Mouse (Mus musculus) hindbrain, embryonic 16.5 days (tissue): ENCODE data around the gene Loxl1. TPM values are rescaled to one million over a fixed set of nuclear protein-coding genes. Genes with fewer than 3 reads are reported as not detected.

Source experiments
- ATAC-seq: fragments of 200-750 bp; cut with Nextera tagmentation; 2 replicates; pipeline ENCODE4 v1.8.0; 2017; ENCODE audit warnings: moderate TSS enrichment, moderate library complexity
- H3K27ac ChIP-seq: fragments of 300-500 bp; sonication (generic); 2 replicates; pipeline ENCODE4 v1.5.1; 2014; ENCODE audit warnings: low read depth, mild to moderate bottlenecking, control low read depth, low read length, moderate library complexity
- H3K27me3 ChIP-seq: fragments of 300-500 bp; sonication (generic); replicated peaks from 2 replicates; pipeline ENCODE4 v1.6.1; 2014; ENCODE audit warnings: low read length; ENCODE audit not compliant: control insufficient read depth, insufficient read depth
- H3K36me3 ChIP-seq: fragments of 300-500 bp; sonication (generic); 2 replicates; pipeline ENCODE4 v1.6.1; 2014; ENCODE audit warnings: mild to moderate bottlenecking, low read length, moderate library complexity, mixed read lengths; ENCODE audit not compliant: control insufficient read depth, insufficient read depth
- H3K4me1 ChIP-seq: fragments of 300-500 bp; sonication (generic); 2 replicates; pipeline ENCODE4 v1.6.1; 2014; ENCODE audit warnings: low read depth, low read length; ENCODE audit not compliant: control insufficient read depth, insufficient read depth
- H3K4me2 ChIP-seq: fragments of 300-500 bp; sonication (generic); 2 replicates; pipeline ENCODE4 v1.6.1; 2014; ENCODE audit warnings: mild to moderate bottlenecking, low read length, control low read depth, moderate library complexity
- H3K4me3 ChIP-seq: fragments of 300-500 bp; sonication (generic); 2 replicates; pipeline ENCODE4 v1.5.1; 2014; ENCODE audit warnings: mild to moderate bottlenecking, low read length, control low read depth, moderate library complexity
- H3K9ac ChIP-seq: fragments of 300-500 bp; sonication (generic); 2 replicates; pipeline ENCODE4 v1.6.1; 2014; ENCODE audit warnings: low read depth, mild to moderate bottlenecking, control low read depth, low read length, moderate library complexity
- H3K9me3 ChIP-seq: fragments of 300-500 bp; sonication (generic); 2 replicates; pipeline ENCODE4 v1.6.1; 2014; ENCODE audit warnings: mild to moderate bottlenecking, low read length, moderate library complexity; ENCODE audit not compliant: control insufficient read depth
- WGBS: fragments of 180-500 bp; shearing (Covaris S2); extraction: QIAGEN DNeasy Blood & Tissue Kit; methylation state at CpG from one replicate; pipeline ENCODE4 v1.1.7; 2014; 5-methylcytosine and 5-hydroxymethylcytosine counted together
- polyA plus RNA-seq: library from polyadenylated mRNA; unstranded; fragments of >200 nt; fragmentation: Nextera tagmentation; extraction: Ambion mirVana; gene quantifications from 2 replicates; pipeline ENCODE4 v1.2.1, GENCODE M21; 2015

Loxl1 gene
- polyA plus RNA-seq, 1 experiment from 2014 or later: 7.4 TPM

GRCm38 (mm10) chr9:58289090-58289489, 23.9 kb downstream of the Loxl1 start:
- no peak for ATAC-seq
- 90% methylated on average over 1 of the region's 1 CpGs for WGBS
- H3K9ac ChIP-seq: no peak overlapping the region
- H3K4me1 ChIP-seq: no peaks in the 10 kb centered on the region
- no peak overlapping the region for H3K4me2 ChIP-seq
- no peaks in the 10 kb centered on the region for H3K9me3 ChIP-seq
- no peaks in the 10 kb centered on the region for H3K36me3 ChIP-seq
- H3K27ac ChIP-seq: no peak overlapping the region
- H3K4me3 ChIP-seq: no peak overlapping the region
- no peaks in the 10 kb centered on the region for H3K27me3 ChIP-seq

GRCm38 (mm10) chr9:58283431-58283830, 29.6 kb downstream of the Loxl1 start:
- no peaks in the 10 kb centered on the region for H3K36me3 ChIP-seq
- WGBS: 61% methylated on average over 7 of the region's 7 CpGs

GRCm38 (mm10) chr9:58281597-58281996, 31.4 kb downstream of the Loxl1 start:
- Histone ChIP-seq H3K27me3 (no peaks in the 10 kb centered on the region), H3K9me3 (no peaks in the 10 kb centered on the region), H3K27ac (no peak overlapping the region), H3K36me3 (no peaks in the 10 kb centered on the region), H3K4me2 (no peak overlapping the region), H3K4me1 (no peaks in the 10 kb centered on the region), H3K9ac (no peak overlapping the region), H3K4me3 (no peak overlapping the region)
- 57% methylated on average over 3 of the region's 3 CpGs for WGBS
- no peak for ATAC-seq

More at GRCm38 (mm10) chr9:58283431-58283830, 29.6 kb downstream of the Loxl1 start:
- Histone ChIP-seq H3K27ac (no peak overlapping the region), H3K27me3 (no peaks in the 10 kb centered on the region), H3K4me1 (no peaks in the 10 kb centered on the region), H3K4me2 (no peak overlapping the region), H3K4me3 (no peak overlapping the region), H3K9ac (no peak overlapping the region), H3K9me3 (no peaks in the 10 kb centered on the region)
- no peak for ATAC-seq

- no peak overlapping the region for H3K27ac ChIP-seq
- no peak overlapping the region; the same call in 1 of the 2 replicates for H3K4me2 ChIP-seq
- H3K27me3 ChIP-seq: no peaks in the 10 kb centered on the region
- peaks cover 4% of the 10 kb centered on the region; the same call in 1 of the 2 replicates for H3K4me1 ChIP-seq
- no peak overlapping the region for H3K9ac ChIP-seq
- no peak overlapping the region for H3K4me3 ChIP-seq
- no peaks in the 10 kb centered on the region for H3K9me3 ChIP-seq
- 36% methylated on average over 9 of the region's 9 CpGs for WGBS
- peak; percentile 86 for ATAC-seq
- no peaks in the 10 kb centered on the region for H3K36me3 ChIP-seq
Measured at GRCm38 (mm10) chr9:58280259-58281109, 32.5 kb downstream of the Loxl1 start.

GRCm38 (mm10) chr9:58279780-58280179, 33.2 kb downstream of the Loxl1 start:
- no peak overlapping the region for H3K27ac ChIP-seq
- no peak overlapping the region for H3K4me2 ChIP-seq
- H3K4me3 ChIP-seq: no peak overlapping the region
- 76% methylated on average over 5 of the region's 5 CpGs for WGBS
- H3K9me3 ChIP-seq: no peaks in the 10 kb centered on the region
- peaks cover 6% of the 10 kb centered on the region; the same call in 1 of the 2 replicates for H3K4me1 ChIP-seq
- H3K27me3 ChIP-seq: no peaks in the 10 kb centered on the region
- no peak for ATAC-seq
- no peaks in the 10 kb centered on the region for H3K36me3 ChIP-seq
- H3K9ac ChIP-seq: no peak overlapping the region

GRCm38 (mm10) chr9:58278821-58279723, 33.9 kb downstream of the Loxl1 start:
- no peak for ATAC-seq
- Histone ChIP-seq H3K9ac (no peak overlapping the region), H3K4me1 (peaks cover 6% of the 10 kb centered on the region; the same call in 1 of the 2 replicates), H3K27ac (no peak overlapping the region), H3K36me3 (no peaks in the 10 kb centered on the region), H3K9me3 (no peaks in the 10 kb centered on the region), H3K4me3 (no peak overlapping the region), H3K27me3 (no peaks in the 10 kb centered on the region), H3K4me2 (no peak overlapping the region)
- WGBS: 53% methylated on average over 4 of the region's 4 CpGs

GRCm38 (mm10) chr9:58278313-58278712, 34.7 kb downstream of the Loxl1 start:
- Histone ChIP-seq H3K36me3 (no peaks in the 10 kb centered on the region), H3K4me2 (no peak overlapping the region), H3K9ac (no peak overlapping the region), H3K9me3 (no peaks in the 10 kb centered on the region), H3K4me3 (no peak overlapping the region), H3K27ac (no peak overlapping the region), H3K4me1 (peaks cover 6% of the 10 kb centered on the region; the same call in 1 of the 2 replicates), H3K27me3 (no peaks in the 10 kb centered on the region)
- WGBS: 98% methylated on average over 4 of the region's 4 CpGs
- ATAC-seq: no peak

GRCm38 (mm10) chr9:58276346-58276745, 36.6 kb downstream of the Loxl1 start:
- Histone ChIP-seq H3K4me2 (no peak overlapping the region), H3K27ac (no peak overlapping the region), H3K27me3 (no peaks in the 10 kb centered on the region), H3K9me3 (no peaks in the 10 kb centered on the region), H3K4me1 (peaks cover 6% of the 10 kb centered on the region; the same call in 1 of the 2 replicates), H3K4me3 (no peak overlapping the region), H3K9ac (no peak overlapping the region), H3K36me3 (no peaks in the 10 kb centered on the region)
- ATAC-seq: no peak
- WGBS: 37% methylated on average over 5 of the region's 5 CpGs

- Histone ChIP-seq H3K4me2 (no peak overlapping the region), H3K36me3 (no peaks in the 10 kb centered on the region), H3K27me3 (no peaks in the 10 kb centered on the region), H3K9ac (no peak overlapping the region), H3K9me3 (no peaks in the 10 kb centered on the region), H3K4me1 (peaks cover 6% of the 10 kb centered on the region; the same call in 1 of the 2 replicates), H3K27ac (0 out of 2 replicates have a peak overlapping the region, but pooled peaks have one; percentile 7), H3K4me3 (no peak overlapping the region)
- no peak for ATAC-seq
- WGBS: 74% methylated on average over 3 of the region's 3 CpGs
Measured at GRCm38 (mm10) chr9:58275797-58276196, 37.2 kb downstream of the Loxl1 start.
